Mouse (Mus musculus): ENCODE data around the gene Rnaset2a.
"Not testable (repeated sequence)": the region's sequence is repeated elsewhere in the genome, so short reads cannot be mapped to it uniquely, and the experiment has no call there.

GRCm38 (mm10) chr17:8095653-8096052 lies 52.2 kb downstream of the Rnaset2a start:
- not testable (repeated sequence) for TF ChIP-seq CTCF (IDR thresholded peaks at IDR 0.05; ENCODE audit: control insufficient read depth, insufficient read depth, low read length); POLR2A (IDR thresholded peaks at IDR 0.05; ENCODE audit: borderline replicate concordance, control insufficient read depth, low read depth, low read length)

Data from bone marrow, adult 2 months (tissue).